Mouse (Mus musculus) lung, embryonic 14.5 days (tissue): ENCODE data around the gene Kif5a. TPM values are rescaled to one million over a fixed set of nuclear protein-coding genes. Genes with fewer than 3 reads are reported as not detected.

Experiments used
- ATAC-seq: fragments of 200-750 bp; cut with Nextera tagmentation; 2 replicates; pipeline ENCODE4 v1.8.0; 2017; ENCODE audit warnings: mild to moderate bottlenecking, moderate TSS enrichment, moderate library complexity; ENCODE audit not compliant: insufficient read depth
- DNase-seq: peaks from one replicate; pipeline ENCODE4 v3.0.0-alpha.2; 2015
- H3K27ac ChIP-seq: fragments of 300-500 bp; sonication (generic); 2 replicates; pipeline ENCODE4 v1.5.1; 2014; ENCODE audit warnings: low read depth, mild to moderate bottlenecking, moderate library complexity
- H3K27me3 ChIP-seq: fragments of 300-500 bp; sonication (generic); 2 replicates; pipeline ENCODE4 v1.6.1; 2014; ENCODE audit warnings: low read length, control low read depth; ENCODE audit not compliant: insufficient read depth
- H3K36me3 ChIP-seq: fragments of 300-500 bp; sonication (generic); 2 replicates; pipeline ENCODE4 v1.6.1; 2014; ENCODE audit warnings: control low read depth; ENCODE audit not compliant: insufficient read depth
- H3K4me1 ChIP-seq: fragments of 300-500 bp; sonication (generic); 2 replicates; pipeline ENCODE4 v1.6.1; 2014; ENCODE audit warnings: antibody characterized with exemption, control low read depth; ENCODE audit not compliant: insufficient read depth
- H3K4me2 ChIP-seq: fragments of 300-500 bp; sonication (generic); 2 replicates; pipeline ENCODE4 v1.6.1; 2014; ENCODE audit warnings: mild to moderate bottlenecking
- H3K4me3 ChIP-seq: fragments of 300-500 bp; sonication (generic); 2 replicates; pipeline ENCODE4 v1.5.1; 2014; ENCODE audit warnings: low read depth, low read length
- H3K9ac ChIP-seq: fragments of 300-500 bp; sonication (generic); 2 replicates; pipeline ENCODE4 v1.6.1; 2014
- H3K9me3 ChIP-seq: fragments of 300-500 bp; sonication (generic); 2 replicates; pipeline ENCODE4 v1.6.1; 2016; ENCODE audit warnings: low read depth, low read length, control low read depth
- CTCF ChIP-seq: IDR thresholded peaks from 2 replicates; pipeline ENCODE4 v1.5.1; 2016; ENCODE audit warnings: antibody characterized with exemption, low read depth
- WGBS: fragments of 180-500 bp; shearing (Covaris S2); extraction: QIAGEN DNeasy Blood & Tissue Kit; methylation state at CpG from one replicate; pipeline ENCODE4 v1.1.7; 2014; 5-methylcytosine and 5-hydroxymethylcytosine counted together
- polyA plus RNA-seq: library from polyadenylated mRNA; unstranded; fragments of >200 nt; fragmentation: Nextera tagmentation; extraction: Ambion mirVana; gene quantifications from 2 replicates; pipeline ENCODE4 v1.2.1, GENCODE M21; 2014

The Kif5a gene
- polyA plus RNA-seq, 1 experiment from 2014 or later = 0.64 TPM

GRCm38 (mm10) chr10:127303136-127303535, 40.0 kb upstream of the Kif5a start:
- no peak overlapping the region for H3K4me3 ChIP-seq

GRCm38 (mm10) chr10:127300361-127300760, 37.2 kb upstream of the Kif5a start:
- Histone ChIP-seq H3K4me1 (no peaks in the 10 kb centered on the region), H3K4me3 (no peak overlapping the region), H3K9ac (no peak overlapping the region), H3K27ac (no peak overlapping the region), H3K27me3 (no peaks in the 10 kb centered on the region), H3K4me2 (no peak overlapping the region), H3K36me3 (peaks cover 100% of the 10 kb centered on the region), H3K9me3 (no peaks in the 10 kb centered on the region)
- no peak for DNase-seq
- ATAC-seq = no peak
- WGBS = 93% methylated on average over 6 of the region's 6 CpGs
- TF ChIP-seq CTCF = no peak

More at GRCm38 (mm10) chr10:127303136-127303535, 40.0 kb upstream of the Kif5a start:
- no peaks in the 10 kb centered on the region for H3K4me1 ChIP-seq
- no peak overlapping the region for H3K27ac ChIP-seq
- H3K4me2 ChIP-seq = no peak overlapping the region
- DNase-seq = no peak
- H3K27me3 ChIP-seq = no peaks in the 10 kb centered on the region
- peaks cover 100% of the 10 kb centered on the region for H3K36me3 ChIP-seq
- no peak overlapping the region for H3K9ac ChIP-seq
- no peak for ATAC-seq
- no peaks in the 10 kb centered on the region for H3K9me3 ChIP-seq
- TF ChIP-seq CTCF = no peak
- WGBS = 88% methylated on average over 11 of the region's 11 CpGs

DNA sequence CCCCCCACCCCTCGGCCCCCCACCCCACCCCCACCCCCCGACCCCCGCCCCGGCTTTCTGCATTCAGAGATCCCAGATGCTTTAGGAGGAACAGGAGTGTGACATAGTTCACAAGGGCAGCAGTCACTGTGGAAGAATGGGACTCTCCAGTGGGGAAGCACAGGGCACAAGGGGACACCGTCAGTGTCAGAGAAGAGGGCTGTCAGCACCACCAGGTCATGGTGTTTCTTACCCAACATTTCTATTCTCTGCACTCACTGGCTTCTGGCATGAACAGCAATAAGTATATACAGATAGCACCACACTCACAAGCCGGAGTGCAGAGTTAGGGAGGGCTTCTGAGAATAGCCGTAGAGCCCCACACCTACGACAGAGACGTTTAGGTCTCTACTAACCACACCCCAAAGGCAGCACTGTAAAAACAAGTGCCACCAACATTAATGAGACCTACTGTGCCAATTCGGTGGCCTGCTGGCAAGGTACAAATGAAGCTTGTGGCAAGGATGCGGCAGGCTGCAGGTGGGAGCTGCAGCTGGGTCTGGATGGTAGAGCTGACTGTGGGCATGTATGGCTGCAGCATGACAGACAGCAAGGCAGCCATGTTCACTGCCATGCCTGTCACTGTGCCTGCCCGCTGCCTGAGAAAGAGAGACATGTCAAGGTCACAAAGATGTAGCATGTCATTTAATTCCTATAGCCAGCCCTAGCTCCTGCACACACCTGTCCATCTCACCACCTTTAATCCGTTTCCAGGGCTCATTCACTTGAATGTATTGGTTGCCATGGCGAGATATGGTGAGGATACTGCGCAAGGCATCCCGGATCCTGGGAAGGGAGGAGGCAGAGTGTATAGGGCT, 34.1 kb upstream of the Kif5a start:
- no peak for TF ChIP-seq CTCF
- H3K27ac ChIP-seq = no peak overlapping the region

GRCm38 (mm10) chr10:127295986-127296794, 33.0 kb upstream of the Kif5a start:
- H3K4me1 ChIP-seq = peaks cover 10% of the 10 kb centered on the region; the same call in 1 of the 2 replicates
- WGBS = 83% methylated on average over 24 of the region's 24 CpGs
- no peak overlapping the region for H3K4me3 ChIP-seq
- H3K9me3 ChIP-seq = no peaks in the 10 kb centered on the region
- peaks cover 80% of the 10 kb centered on the region for H3K36me3 ChIP-seq
- H3K4me2 ChIP-seq = no peak overlapping the region
- no peak for TF ChIP-seq CTCF
- no peaks in the 10 kb centered on the region for H3K27me3 ChIP-seq
- no peak for ATAC-seq
- DNase-seq = no peak
- H3K27ac ChIP-seq = no peak overlapping the region
- no peak overlapping the region for H3K9ac ChIP-seq

More for the DNA sequence above, 34.1 kb upstream of the Kif5a start:
- Histone ChIP-seq H3K9ac (no peak overlapping the region), H3K4me3 (no peak overlapping the region), H3K4me1 (no peaks in the 10 kb centered on the region; the same call in 1 of the 2 replicates), H3K9me3 (no peaks in the 10 kb centered on the region), H3K4me2 (no peak overlapping the region), H3K27me3 (no peaks in the 10 kb centered on the region), H3K36me3 (peaks cover 90% of the 10 kb centered on the region)
- ATAC-seq (no peak), DNase-seq (no peak)
- 87% methylated on average over 16 of the region's 16 CpGs for WGBS

DNA sequence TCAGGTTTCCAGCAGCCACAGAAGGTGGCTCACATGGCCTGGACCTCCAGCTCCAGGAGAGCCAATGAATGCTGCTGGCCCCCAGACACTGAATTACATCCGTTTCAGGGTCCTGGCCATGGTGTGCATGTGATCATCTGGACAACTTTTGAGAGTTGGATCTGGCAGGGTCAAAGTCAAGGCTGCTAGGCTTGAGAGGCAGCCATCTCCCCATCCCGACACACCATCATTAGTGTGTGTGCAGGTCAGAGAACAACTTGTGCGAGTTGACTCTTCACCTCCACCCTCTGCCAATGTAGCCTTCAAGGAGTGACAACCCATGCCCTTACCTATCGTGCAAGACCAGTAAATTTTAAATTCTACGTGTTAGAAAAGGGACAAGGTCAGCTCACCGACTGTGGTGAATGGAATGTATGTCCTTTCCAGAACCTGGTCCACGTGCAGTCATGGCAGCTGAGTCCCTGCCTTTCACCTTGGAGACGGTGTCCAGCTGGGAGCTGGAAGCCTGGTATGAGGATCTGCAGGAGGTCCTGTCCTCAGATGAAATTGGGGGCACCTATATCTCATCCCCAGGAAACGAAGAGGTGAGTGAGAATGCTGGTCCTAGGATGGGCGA, 31.9 kb upstream of the Kif5a start:
- no peak for DNase-seq
- 87% methylated on average over 10 of the region's 10 CpGs for WGBS

DNA sequence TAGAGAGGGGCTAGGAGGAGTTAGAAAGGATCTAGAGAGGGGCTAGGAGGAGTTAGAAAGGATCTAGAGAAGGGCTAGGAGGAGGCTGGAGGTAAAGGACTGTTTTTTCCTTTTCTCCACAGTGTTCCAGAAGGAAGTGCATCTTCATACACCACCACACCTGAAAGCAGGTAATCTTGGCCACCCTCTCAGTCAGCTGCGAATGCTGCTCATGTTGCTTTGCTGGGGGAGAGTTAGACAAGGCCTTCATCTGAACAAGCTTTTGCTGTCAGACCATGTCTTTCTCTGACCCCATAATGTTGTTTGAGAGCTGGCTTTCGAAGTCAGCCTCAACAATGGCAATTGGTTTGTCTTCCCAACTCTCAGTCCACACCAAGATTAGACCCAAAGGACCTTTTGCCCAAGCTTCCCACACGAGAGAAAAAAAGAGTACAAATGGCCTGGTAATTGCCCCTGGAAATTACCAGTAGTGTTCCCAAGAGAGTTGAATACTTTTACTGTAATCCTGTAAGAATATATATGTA, 30.5 kb upstream of the Kif5a start:
- TF ChIP-seq CTCF = no peak
- H3K27ac ChIP-seq = no peak overlapping the region
- WGBS = 83% methylated on average over 3 of the region's 3 CpGs
- ATAC-seq = no peak
- peaks cover 54% of the 10 kb centered on the region for H3K36me3 ChIP-seq
- H3K4me3 ChIP-seq = no peak overlapping the region
- H3K27me3 ChIP-seq = no peaks in the 10 kb centered on the region
- peaks cover 16% of the 10 kb centered on the region; the same call in 1 of the 2 replicates for H3K4me1 ChIP-seq
- DNase-seq = no peak
- H3K4me2 ChIP-seq = 0 out of 2 replicates have a peak overlapping the region, but pooled peaks have one; percentile 32
- no peak overlapping the region for H3K9ac ChIP-seq
- H3K9me3 ChIP-seq = no peaks in the 10 kb centered on the region

More for the DNA sequence above, 31.9 kb upstream of the Kif5a start:
- H3K4me2 ChIP-seq = no peak overlapping the region
- no peak for ATAC-seq
- peaks cover 68% of the 10 kb centered on the region for H3K36me3 ChIP-seq
- H3K4me1 ChIP-seq = peaks cover 10% of the 10 kb centered on the region; the same call in 1 of the 2 replicates
- H3K9me3 ChIP-seq = no peaks in the 10 kb centered on the region
- H3K27me3 ChIP-seq = no peaks in the 10 kb centered on the region
- H3K4me3 ChIP-seq = no peak overlapping the region
- H3K27ac ChIP-seq = no peak overlapping the region
- no peak overlapping the region for H3K9ac ChIP-seq
- TF ChIP-seq CTCF = no peak
